Mouse (Mus musculus): ENCODE measurements around the gene S100a3. TPM values are rescaled to one million over a fixed set of nuclear protein-coding genes. Genes with fewer than 3 reads are reported as not detected.

S100a3 gene
- polyA plus RNA-seq, 1 experiment: 4.7 TPM

GRCm38 (mm10) chr3:90575320-90575719, 14.9 kb downstream of the S100a3 start:
- peak; percentile 50; the same call in 1 of the 2 replicates for TF ChIP-seq CEBPB (IDR thresholded peaks at IDR 0.05; ENCODE audit: insufficient read depth, poor library complexity, severe bottlenecking)
- no peak for TF ChIP-seq TCF3 (IDR thresholded peaks at IDR 0.05; ENCODE audit: insufficient read length, low read depth)
- TF ChIP-seq POLR2AphosphoS2 (IDR thresholded peaks at IDR 0.05; ENCODE audit: insufficient read length, low read depth): no peak
- TF ChIP-seq MYOD1 (IDR thresholded peaks at IDR 0.05; ENCODE audit: control insufficient read depth in 1 of 3, insufficient read length in 2 of 3, low read depth in 2 of 3): no peak
- no peak for TF ChIP-seq MAX (IDR thresholded peaks at IDR 0.05; ENCODE audit: low read depth)
- no peak for TF ChIP-seq E2F4 (IDR thresholded peaks at IDR 0.05; ENCODE audit: insufficient read depth)
- no peak for TF ChIP-seq POLR2A (IDR thresholded peaks at IDR 0.05; ENCODE audit: insufficient read length, low read depth)
- no peak for TF ChIP-seq TCF12 (IDR thresholded peaks at IDR 0.05; ENCODE audit: insufficient read depth, poor library complexity, severe bottlenecking)

DNA sequence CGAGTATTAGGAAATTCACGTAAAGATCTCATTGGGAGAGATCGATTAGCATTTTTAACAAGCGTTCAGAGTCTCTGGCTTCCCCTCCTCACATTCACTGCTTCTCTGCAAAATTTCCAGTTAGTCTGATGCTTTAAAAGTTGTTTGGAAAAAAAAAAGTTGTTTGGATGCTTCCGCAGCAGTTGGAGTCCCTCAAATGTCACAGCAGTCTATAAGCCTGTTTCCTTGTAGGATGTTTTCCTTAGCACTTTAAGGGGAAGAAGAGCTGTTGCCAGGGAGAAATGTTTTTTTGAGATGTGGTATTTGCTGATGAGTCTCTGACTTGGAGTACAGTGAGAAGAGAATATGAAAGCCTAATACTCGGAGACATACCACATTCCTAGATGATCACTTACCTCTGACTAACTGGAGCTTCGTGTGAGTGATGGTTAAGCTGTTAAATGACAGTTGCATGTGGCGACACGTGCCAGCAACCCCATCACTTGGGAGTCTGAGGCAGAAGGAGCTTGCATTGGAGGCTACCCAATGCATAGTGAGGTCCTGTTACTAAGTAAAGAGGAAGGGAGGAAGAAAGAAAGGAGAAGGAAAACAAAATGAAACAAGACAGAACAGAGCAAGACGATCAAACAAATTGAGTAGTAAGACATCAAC, 16.1 kb downstream of the S100a3 start:
- Histone ChIP-seq H3ac (ENCODE audit: control insufficient read depth, insufficient read length) (no peak overlapping the region), H3K36me3 (ENCODE audit: control insufficient read depth, insufficient read depth) (no peaks in the 10 kb centered on the region), H3K79me2 (ENCODE audit: control insufficient read depth, insufficient read depth) (no peaks in the 10 kb centered on the region), H3K27me3 (ENCODE audit: control insufficient read depth, insufficient read depth, insufficient read length) (no peaks in the 10 kb centered on the region), H3K4me2 (ENCODE audit: low read depth) (peak overlapping the region; percentile 3), H3K4me3 (no peak overlapping the region)
- TF ChIP-seq SRF (IDR thresholded peaks at IDR 0.05; ENCODE audit: control insufficient read depth, insufficient read length, low read depth) (no peak), E2F4 (IDR thresholded peaks at IDR 0.05; ENCODE audit: insufficient read depth) (no peak), REST (IDR thresholded peaks at IDR 0.05; ENCODE audit: insufficient read depth, insufficient read length) (no peak), TCF3 (IDR thresholded peaks at IDR 0.05; ENCODE audit: insufficient read length, low read depth) (no peak), MYOD1 (IDR thresholded peaks at IDR 0.05; ENCODE audit: control insufficient read depth in 1 of 3, insufficient read length in 2 of 3, low read depth in 2 of 3) (no peak)

More at GRCm38 (mm10) chr3:90575320-90575719, 14.9 kb downstream of the S100a3 start:
- Histone ChIP-seq H3K4me2 (ENCODE audit: low read depth) (peak overlapping the region; percentile 63), H3K4me3 (no peak overlapping the region), H3K79me2 (ENCODE audit: control insufficient read depth, insufficient read depth) (no peaks in the 10 kb centered on the region), H3K27me3 (ENCODE audit: control insufficient read depth, insufficient read depth, insufficient read length) (no peaks in the 10 kb centered on the region), H3K36me3 (ENCODE audit: control insufficient read depth, insufficient read depth) (no peaks in the 10 kb centered on the region), H3ac (ENCODE audit: control insufficient read depth, insufficient read length) (no peak overlapping the region)

GRCm38 (mm10) chr3:90579433-90579832, 19.1 kb downstream of the S100a3 start:
- no peaks in the 10 kb centered on the region for H3K27me3 ChIP-seq (ENCODE audit: control insufficient read depth, insufficient read depth, insufficient read length)
- H3K79me2 ChIP-seq (ENCODE audit: control insufficient read depth, insufficient read depth): no peaks in the 10 kb centered on the region
- H3K4me2 ChIP-seq (ENCODE audit: low read depth): no peak overlapping the region
- no peak overlapping the region for H3K4me3 ChIP-seq
- TF ChIP-seq MYOG (IDR thresholded peaks at IDR 0.05; ENCODE audit: control insufficient read depth in 1 of 3, insufficient read depth in 1 of 3, insufficient read length in 2 of 3, low read depth in 2 of 3): no peak
- H3K36me3 ChIP-seq (ENCODE audit: control insufficient read depth, insufficient read depth): no peaks in the 10 kb centered on the region
- no peak overlapping the region for H3ac ChIP-seq (ENCODE audit: control insufficient read depth, insufficient read length)

DNA sequence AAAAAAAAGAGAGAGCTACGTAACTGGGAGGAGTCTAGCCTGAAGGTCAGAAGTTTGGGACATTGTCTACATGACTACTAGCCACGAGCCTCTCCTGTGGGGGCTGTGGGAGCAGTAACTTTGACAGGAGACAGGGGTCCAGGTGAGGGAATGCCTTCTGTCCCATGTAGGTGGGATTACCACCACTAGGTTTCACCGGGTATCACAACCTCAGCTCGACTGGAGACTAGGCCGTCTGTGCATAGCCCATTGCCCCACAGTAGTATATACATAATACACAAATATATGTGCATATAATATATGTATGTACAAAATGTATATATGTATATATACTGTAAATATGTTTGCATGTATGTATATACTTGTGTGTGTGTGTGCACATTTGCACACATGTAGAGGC, 20.8 kb downstream of the S100a3 start:
- no peaks in the 10 kb centered on the region for H3K79me2 ChIP-seq (ENCODE audit: control insufficient read depth, insufficient read depth)
- no peaks in the 10 kb centered on the region for H3K27me3 ChIP-seq (ENCODE audit: control insufficient read depth, insufficient read depth, insufficient read length)
- no peaks in the 10 kb centered on the region for H3K36me3 ChIP-seq (ENCODE audit: control insufficient read depth, insufficient read depth)
- TF ChIP-seq MYOG (IDR thresholded peaks at IDR 0.05; ENCODE audit: control insufficient read depth in 1 of 3, insufficient read depth in 1 of 3, insufficient read length in 2 of 3, low read depth in 2 of 3) (no peak), TCF3 (IDR thresholded peaks at IDR 0.05; ENCODE audit: insufficient read length, low read depth) (no peak), MYOD1 (IDR thresholded peaks at IDR 0.05; ENCODE audit: control insufficient read depth in 1 of 3, insufficient read length in 2 of 3, low read depth in 2 of 3) (no peak), MAX (IDR thresholded peaks at IDR 0.05; ENCODE audit: low read depth) (no peak), E2F4 (IDR thresholded peaks at IDR 0.05; ENCODE audit: insufficient read depth) (no peak), USF1 (IDR thresholded peaks at IDR 0.05; ENCODE audit: low read depth) (no peak), POLR2AphosphoS2 (IDR thresholded peaks at IDR 0.05; ENCODE audit: insufficient read length, low read depth) (no peak), TCF12 (IDR thresholded peaks at IDR 0.05; ENCODE audit: insufficient read depth, poor library complexity, severe bottlenecking) (no peak), SRF (IDR thresholded peaks at IDR 0.05; ENCODE audit: control insufficient read depth, insufficient read length, low read depth) (no peak), POLR2A (IDR thresholded peaks at IDR 0.05; ENCODE audit: insufficient read length, low read depth) (no peak), CEBPB (IDR thresholded peaks at IDR 0.05; ENCODE audit: insufficient read depth, poor library complexity, severe bottlenecking) (no peak), REST (IDR thresholded peaks at IDR 0.05; ENCODE audit: insufficient read depth, insufficient read length) (no peak)
- H3K4me2 ChIP-seq (ENCODE audit: low read depth): no peak overlapping the region
- no peak overlapping the region for H3K4me3 ChIP-seq
- no peak overlapping the region for H3ac ChIP-seq (ENCODE audit: control insufficient read depth, insufficient read length)

GRCm38 (mm10) chr3:90582156-90582555, 21.8 kb downstream of the S100a3 start:
- Histone ChIP-seq H3K79me2 (ENCODE audit: control insufficient read depth, insufficient read depth) (no peaks in the 10 kb centered on the region), H3K4me3 (no peak overlapping the region), H3ac (ENCODE audit: control insufficient read depth, insufficient read length) (no peak overlapping the region), H3K36me3 (ENCODE audit: control insufficient read depth, insufficient read depth) (no peaks in the 10 kb centered on the region), H3K4me2 (ENCODE audit: low read depth) (no peak overlapping the region), H3K27me3 (ENCODE audit: control insufficient read depth, insufficient read depth, insufficient read length) (no peaks in the 10 kb centered on the region)
- TF ChIP-seq CEBPB (IDR thresholded peaks at IDR 0.05; ENCODE audit: insufficient read depth, poor library complexity, severe bottlenecking) (no peak), TCF12 (IDR thresholded peaks at IDR 0.05; ENCODE audit: insufficient read depth, poor library complexity, severe bottlenecking) (no peak), E2F4 (IDR thresholded peaks at IDR 0.05; ENCODE audit: insufficient read depth) (no peak), TCF3 (IDR thresholded peaks at IDR 0.05; ENCODE audit: insufficient read length, low read depth) (no peak), USF1 (IDR thresholded peaks at IDR 0.05; ENCODE audit: low read depth) (no peak), POLR2AphosphoS2 (IDR thresholded peaks at IDR 0.05; ENCODE audit: insufficient read length, low read depth) (no peak)
